Mouse (Mus musculus) retina, adult 2 months (tissue): ENCODE data around the gene Tars2.
"Not testable (repeated sequence)": the region's sequence is repeated elsewhere in the genome, so short reads cannot be mapped to it uniquely, and the experiment has no call there.

Experiments
- DNase-seq: peaks from one replicate; pipeline ENCODE4 v3.0.0-alpha.2; 2012; ENCODE audit warnings: low read depth, low spot score

Gene Tars2

GRCm38 (mm10) chr3:95695796-95696195 is 64.2 kb downstream of the Tars2 start:
- no peak for DNase-seq

- DNase-seq = no peak
These were observed 65.0 kb downstream of the Tars2 start for GRCm38 (mm10) chr3:95694808-95695703.

GRCm38 (mm10) chr3:95693821-95694807 is 65.9 kb downstream of the Tars2 start:
- DNase-seq = no peak

GRCm38 (mm10) chr3:95692677-95693076 is 67.3 kb downstream of the Tars2 start:
- no peak for DNase-seq

- DNase-seq = not testable (repeated sequence)
These were observed 69.5 kb downstream of the Tars2 start for GRCm38 (mm10) chr3:95690552-95690951.
